ENCODE assay signal across 20 mouse cellular contexts in genomic region chr1:179408086-179408485, GRCm38 (mm10).
DNase-seq lines count a peak whose midpoint lies in the region; ATAC-seq lines count a peak whose summit lies in the region.
"Had no signal": no experiment of that assay in that cellular context is flagged by ENCODE, and none has a peak within 500 bp of the region (broad histone marks: within the 10 kb centered on the region; RNA-seq: fewer than 3 reads in every experiment).

No protein-coding gene starts in this region.

- H3K36me3 ChIP-seq in hindbrain, embryonic 16.5 days (ENCODE audit: control insufficient read depth, insufficient read depth, low read length) = no peaks in the 10 kb centered on the region
- H3K36me3 ChIP-seq: forebrain, embryonic 15.5 days had no signal

- WGBS in hindbrain, embryonic 16.5 days = 91% methylated on average over 4 of the region's 4 CpGs

- DNase-seq in 416B (ENCODE audit: low read depth) (peak; percentile 4), R1 (ENCODE audit: low read depth, low spot score) (peak; percentile 81), ZHBTc4 (ENCODE audit: low read depth, low spot score) (peak; percentile 45), adipocyte (ENCODE audit: low spot score) (no peak)
- DNase-seq: adrenal gland, adult 8-10 months; adrenal gland, postnatal 14 days; adrenal gland, postnatal 36 days; cerebellum, adult 11-12 months; cerebellum, adult 2 months; cerebellum, adult 9-10 months; cerebellum, postnatal 10 days; cerebellum, postnatal 25 days; forebrain, postnatal 0 days had no signal

- H3K27ac ChIP-seq in hindbrain, embryonic 16.5 days (ENCODE audit: low read depth, low read length) = no peak overlapping the region
- H3K27ac ChIP-seq: embryonic facial prominence, embryonic 10.5 days; embryonic facial prominence, embryonic 12.5 days; forebrain, embryonic 13.5 days; forebrain, embryonic 15.5 days had no signal

- no peaks in the 10 kb centered on the region for H3K27me3 ChIP-seq in hindbrain, embryonic 16.5 days (replicated peaks; ENCODE audit: control insufficient read depth, insufficient read depth, low read length)
- H3K27me3 ChIP-seq: embryonic facial prominence, embryonic 12.5 days; forebrain, embryonic 13.5 days; forebrain, embryonic 15.5 days; Patski had no signal

- H3K9ac ChIP-seq in hindbrain, embryonic 16.5 days (ENCODE audit: low read depth, low read length) = no peak overlapping the region
- H3K9ac ChIP-seq: embryonic facial prominence, embryonic 12.5 days; forebrain, embryonic 13.5 days; forebrain, embryonic 15.5 days; forebrain, postnatal 0 days had no signal

- no peak overlapping the region for H3K4me2 ChIP-seq in hindbrain, embryonic 16.5 days (ENCODE audit: low read length)
- H3K4me2 ChIP-seq: embryonic facial prominence, embryonic 12.5 days; forebrain, embryonic 13.5 days; forebrain, embryonic 15.5 days had no signal

- no peaks in the 10 kb centered on the region for H3K4me1 ChIP-seq in hindbrain, embryonic 16.5 days (ENCODE audit: control insufficient read depth, insufficient read depth, low read depth, low read length)
- H3K4me1 ChIP-seq: embryonic facial prominence, embryonic 10.5 days; embryonic facial prominence, embryonic 12.5 days; forebrain, embryonic 13.5 days; forebrain, embryonic 15.5 days had no signal

- no peak overlapping the region for H3K4me3 ChIP-seq in hindbrain, embryonic 16.5 days (ENCODE audit: low read length)
- H3K4me3 ChIP-seq: embryonic facial prominence, embryonic 10.5 days; embryonic facial prominence, embryonic 12.5 days; forebrain, embryonic 13.5 days; forebrain, embryonic 15.5 days had no signal

- peaks cover 3% of the 10 kb centered on the region for H3K9me3 ChIP-seq in hindbrain, embryonic 16.5 days (ENCODE audit: control insufficient read depth, low read length)
- H3K9me3 ChIP-seq: embryonic facial prominence, embryonic 10.5 days; embryonic facial prominence, embryonic 12.5 days; forebrain, embryonic 13.5 days; forebrain, embryonic 15.5 days; G1E had no signal

- no peak for ATAC-seq in hindbrain, embryonic 16.5 days
- ATAC-seq: forebrain, embryonic 13.5 days; forebrain, embryonic 15.5 days; forebrain, postnatal 0 days; Patski had no signal
